Mouse (Mus musculus): ENCODE results near the gene Cth.

DNA sequence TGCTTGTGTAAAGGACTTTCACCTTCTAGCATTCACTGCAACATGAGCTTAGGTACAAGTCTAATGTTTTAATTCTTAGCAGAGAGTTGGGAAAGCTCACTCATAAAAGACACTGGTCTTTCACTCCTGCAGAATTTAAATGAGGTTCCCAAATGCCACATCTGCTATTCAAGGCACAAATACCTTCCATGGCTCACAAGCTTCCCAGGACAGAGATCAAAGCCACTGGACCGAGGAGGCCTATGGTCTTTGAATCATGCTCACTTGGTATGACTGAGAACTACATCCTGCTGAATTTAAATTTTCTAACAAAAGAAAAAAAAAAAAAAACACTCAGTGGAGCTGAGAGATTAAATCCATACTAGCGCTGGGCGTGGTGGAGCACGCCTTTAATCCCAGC, 8.5 kb downstream of the Cth start:
- TF ChIP-seq CTCF (conservative IDR thresholded peaks at IDR 0.05; ENCODE audit: insufficient read depth, insufficient read length, low read depth, low read length) = no peak
- TF ChIP-seq POLR2A (IDR thresholded peaks at IDR 0.05; ENCODE audit: low read depth, low read length) = no peak
